Mouse (Mus musculus): Measurements from ENCODE around the gene Flywch2. TPM values are rescaled to one million over a fixed set of nuclear protein-coding genes. Genes with fewer than 3 reads are reported as not detected.
"Not testable (repeated sequence)": the region's sequence is repeated elsewhere in the genome, so short reads cannot be mapped to it uniquely, and the experiment has no call there.

The Flywch2 gene
- polyA plus RNA-seq, 1 experiment from 2014 or later = 39.9 TPM

GRCm38 (mm10) chr17:23789749-23790268, 3.9 kb upstream of the Flywch2 start:
- H3K4me3 ChIP-seq = peak overlapping the region; percentile 52
- H3K9ac ChIP-seq = peak overlapping the region; percentile 70; the same call in 1 of the 2 replicates
- ATAC-seq (ENCODE audit: insufficient number of reproducible peaks, low FRiP score, low TSS enrichment, low read depth) = no peak
- no peaks in the 10 kb centered on the region for H3K36me3 ChIP-seq
- H3K27ac ChIP-seq = peak overlapping the region; percentile 90
- H3K9me3 ChIP-seq = no peaks in the 10 kb centered on the region
- H3K27me3 ChIP-seq = no peaks in the 10 kb centered on the region
- WGBS = 17% methylated on average over 8 of the region's 8 CpGs
- H3K4me1 ChIP-seq = peaks cover 27% of the 10 kb centered on the region
- H3K4me2 ChIP-seq = peak overlapping the region; percentile 76

GRCm38 (mm10) chr17:23788973-23789372, 3.1 kb upstream of the Flywch2 start:
- Histone ChIP-seq H3K9ac (no peak overlapping the region), H3K9me3 (no peaks in the 10 kb centered on the region), H3K4me2 (no peak overlapping the region), H3K4me1 (peaks cover 27% of the 10 kb centered on the region), H3K36me3 (no peaks in the 10 kb centered on the region), H3K4me3 (no peak overlapping the region), H3K27ac (no peak overlapping the region), H3K27me3 (no peaks in the 10 kb centered on the region)
- WGBS = 85% methylated on average over 4 of the region's 4 CpGs
- no peak for ATAC-seq (ENCODE audit: insufficient number of reproducible peaks, low FRiP score, low TSS enrichment, low read depth)

- H3K4me1 ChIP-seq = peaks cover 27% of the 10 kb centered on the region
- H3K4me2 ChIP-seq = peak overlapping the region; percentile 86
- 16% methylated on average over 13 of the region's 13 CpGs for WGBS
- H3K4me3 ChIP-seq = peak overlapping the region; percentile 56
- H3K36me3 ChIP-seq = no peaks in the 10 kb centered on the region
- no peak overlapping the region for H3K9ac ChIP-seq
- ATAC-seq (ENCODE audit: insufficient number of reproducible peaks, low FRiP score, low TSS enrichment, low read depth) = no peak
- no peaks in the 10 kb centered on the region for H3K9me3 ChIP-seq
- no peak overlapping the region for H3K27ac ChIP-seq
- H3K27me3 ChIP-seq = no peaks in the 10 kb centered on the region
These were observed 640 bp upstream of the Flywch2 start for GRCm38 (mm10) chr17:23786510-23786931.

- Histone ChIP-seq H3K9me3 (no peaks in the 10 kb centered on the region), H3K4me1 (peaks cover 12% of the 10 kb centered on the region), H3K9ac (no peak overlapping the region), H3K4me2 (no peak overlapping the region), H3K27me3 (no peaks in the 10 kb centered on the region), H3K36me3 (0 out of 2 replicates have a peak, but pooled peaks cover 5% of the 10 kb centered on the region), H3K27ac (no peak overlapping the region), H3K4me3 (no peak overlapping the region)
- ATAC-seq (ENCODE audit: insufficient number of reproducible peaks, low FRiP score, low TSS enrichment, low read depth) = no peak
These were observed 2.5 kb downstream of the Flywch2 start for GRCm38 (mm10) chr17:23783352-23783751.

GRCm38 (mm10) chr17:23778447-23778846, 7.4 kb downstream of the Flywch2 start:
- Histone ChIP-seq H3K36me3 (0 out of 2 replicates have a peak, but pooled peaks cover 5% of the 10 kb centered on the region), H3K4me1 (0 out of 2 replicates have a peak, but pooled peaks cover 4% of the 10 kb centered on the region), H3K27ac (no peak overlapping the region), H3K4me3 (no peak overlapping the region), H3K4me2 (no peak overlapping the region), H3K27me3 (no peaks in the 10 kb centered on the region), H3K9me3 (no peaks in the 10 kb centered on the region), H3K9ac (no peak overlapping the region)
- ATAC-seq (ENCODE audit: insufficient number of reproducible peaks, low FRiP score, low TSS enrichment, low read depth) = no peak
- 52% methylated on average over 2 of the region's 2 CpGs for WGBS

- Histone ChIP-seq H3K27ac (no peak overlapping the region), H3K36me3 (0 out of 2 replicates have a peak, but pooled peaks cover 5% of the 10 kb centered on the region), H3K9me3 (no peaks in the 10 kb centered on the region), H3K4me3 (no peak overlapping the region), H3K4me2 (no peak overlapping the region), H3K9ac (no peak overlapping the region), H3K27me3 (no peaks in the 10 kb centered on the region), H3K4me1 (0 out of 2 replicates have a peak, but pooled peaks cover 4% of the 10 kb centered on the region)
- 72% methylated on average over 2 of the region's 2 CpGs for WGBS
- no peak for ATAC-seq (ENCODE audit: insufficient number of reproducible peaks, low FRiP score, low TSS enrichment, low read depth)
These were observed 8.7 kb downstream of the Flywch2 start for GRCm38 (mm10) chr17:23777141-23777540.

GRCm38 (mm10) chr17:23776216-23776615, 9.7 kb downstream of the Flywch2 start:
- no peak overlapping the region for H3K27ac ChIP-seq
- H3K9ac ChIP-seq = no peak overlapping the region
- 0 out of 2 replicates have a peak, but pooled peaks cover 4% of the 10 kb centered on the region for H3K4me1 ChIP-seq
- no peak overlapping the region for H3K4me3 ChIP-seq
- H3K36me3 ChIP-seq = 0 out of 2 replicates have a peak, but pooled peaks cover 5% of the 10 kb centered on the region
- no peaks in the 10 kb centered on the region for H3K9me3 ChIP-seq
- ATAC-seq (ENCODE audit: insufficient number of reproducible peaks, low FRiP score, low TSS enrichment, low read depth) = no peak
- H3K27me3 ChIP-seq = no peaks in the 10 kb centered on the region
- H3K4me2 ChIP-seq = no peak overlapping the region
- 69% methylated on average over 10 of the region's 10 CpGs for WGBS

- no peaks in the 10 kb centered on the region for H3K27me3 ChIP-seq
- H3K4me3 ChIP-seq = no peak overlapping the region
- no peak for ATAC-seq (ENCODE audit: insufficient number of reproducible peaks, low FRiP score, low TSS enrichment, low read depth)
- H3K4me1 ChIP-seq = peaks cover 14% of the 10 kb centered on the region
- H3K9ac ChIP-seq = no peak overlapping the region
- no peak overlapping the region for H3K4me2 ChIP-seq
- H3K27ac ChIP-seq = no peak overlapping the region
- 4% methylated on average over 12 of the region's 12 CpGs for WGBS
- H3K36me3 ChIP-seq = 0 out of 2 replicates have a peak, but pooled peaks cover 2% of the 10 kb centered on the region
- H3K9me3 ChIP-seq = no peaks in the 10 kb centered on the region
These were observed 11.8 kb downstream of the Flywch2 start for GRCm38 (mm10) chr17:23774090-23774489.

- Histone ChIP-seq H3K36me3 (no peaks in the 10 kb centered on the region), H3K4me1 (peaks cover 14% of the 10 kb centered on the region), H3K9me3 (no peaks in the 10 kb centered on the region), H3K9ac (no peak overlapping the region), H3K4me2 (no peak overlapping the region), H3K27ac (no peak overlapping the region), H3K4me3 (no peak overlapping the region), H3K27me3 (no peaks in the 10 kb centered on the region)
- WGBS = 65% methylated on average over 6 of the region's 6 CpGs
- no peak for ATAC-seq (ENCODE audit: insufficient number of reproducible peaks, low FRiP score, low TSS enrichment, low read depth)
These were observed 12.2 kb downstream of the Flywch2 start for GRCm38 (mm10) chr17:23773676-23774075.

- not testable (repeated sequence) for H3K36me3 ChIP-seq; H3K27ac ChIP-seq; ATAC-seq (ENCODE audit: insufficient number of reproducible peaks, low FRiP score, low TSS enrichment, low read depth); H3K9ac ChIP-seq; H3K9me3 ChIP-seq; H3K4me3 ChIP-seq; H3K27me3 ChIP-seq
- Histone ChIP-seq H3K4me1 (peaks cover 14% of the 10 kb centered on the region), H3K4me2 (0 out of 2 replicates have a peak overlapping the region, but pooled peaks have one; percentile 30)
- 84% methylated on average over 2 of the region's 2 CpGs for WGBS
These were observed 13.7 kb downstream of the Flywch2 start for GRCm38 (mm10) chr17:23772219-23772556.

GRCm38 (mm10) chr17:23771284-23772218, 14.3 kb downstream of the Flywch2 start, which contains the start of gene Flywch1:
Gene Flywch1 (minus strand): TSS chr17:23771602.
- 3% methylated on average over 58 of the region's 58 CpGs for WGBS
- peak; percentile 97 for ATAC-seq (ENCODE audit: insufficient number of reproducible peaks, low FRiP score, low TSS enrichment, low read depth)
- H3K4me3 ChIP-seq = peak within 1 kb of the TSS; percentile 95

GRCm38 (mm10) chr17:23770896-23771283, 15.0 kb downstream of the Flywch2 start:
- WGBS = 1% methylated on average over 19 of the region's 19 CpGs
- peak overlapping the region; percentile 71 for H3K4me2 ChIP-seq
- no peak for ATAC-seq (ENCODE audit: insufficient number of reproducible peaks, low FRiP score, low TSS enrichment, low read depth)

More at GRCm38 (mm10) chr17:23771284-23772218, 14.3 kb downstream of the Flywch2 start, which contains the start of gene Flywch1:
- H3K9me3 ChIP-seq = no peaks in the 10 kb centered on the region
- peaks cover 14% of the 10 kb centered on the region for H3K4me1 ChIP-seq
- H3K27ac ChIP-seq = peak within 1 kb of the TSS; percentile 86
- peak within 1 kb of the TSS; percentile 91 for H3K9ac ChIP-seq
- H3K36me3 ChIP-seq = no peaks in the 10 kb centered on the region
- H3K27me3 ChIP-seq = no peaks in the 10 kb centered on the region
- H3K4me2 ChIP-seq = peak within 1 kb of the TSS; percentile 71

More at GRCm38 (mm10) chr17:23770896-23771283, 15.0 kb downstream of the Flywch2 start:
- Histone ChIP-seq H3K27ac (peak overlapping the region; percentile 86), H3K27me3 (no peaks in the 10 kb centered on the region), H3K4me3 (peak overlapping the region; percentile 95), H3K4me1 (peaks cover 14% of the 10 kb centered on the region), H3K9ac (peak overlapping the region; percentile 91), H3K36me3 (no peaks in the 10 kb centered on the region), H3K9me3 (no peaks in the 10 kb centered on the region)
